Mouse (Mus musculus): Measurements from ENCODE around the gene Ugt1a10. TPM values are rescaled to one million over a fixed set of nuclear protein-coding genes. Genes with fewer than 3 reads are reported as not detected.
"Not testable (repeated sequence)": the region's sequence is repeated elsewhere in the genome, so short reads cannot be mapped to it uniquely, and the experiment has no call there.

The Ugt1a10 gene
- polyA plus RNA-seq, 1 experiment = not detected

DNA sequence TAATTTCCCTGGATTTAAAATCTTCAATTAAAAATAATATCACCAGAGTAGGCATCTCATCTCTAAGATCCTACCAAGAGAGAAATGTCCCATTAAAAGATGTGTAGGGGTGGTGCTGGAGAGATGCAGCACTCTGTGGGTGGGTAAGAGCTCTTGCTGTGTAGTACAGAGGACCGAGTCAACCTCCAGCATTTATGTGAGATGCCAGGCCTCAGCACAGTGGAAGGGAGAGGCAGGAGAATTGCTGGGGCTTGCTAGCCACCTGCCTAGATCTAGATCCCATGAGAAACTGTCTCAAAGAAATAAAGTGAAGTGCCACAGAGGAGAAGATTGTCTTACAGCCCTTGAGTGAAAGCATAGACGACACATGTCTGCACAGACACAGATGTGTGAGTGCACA is 161.4 kb downstream of the Ugt1a10 start:
- WGBS = 61% methylated on average over 2 of the region's 2 CpGs
- Histone ChIP-seq H3K4me1 (ENCODE audit: control insufficient read depth, insufficient read depth, low read length) (no peaks in the 10 kb centered on the region), H3K27ac (ENCODE audit: insufficient read depth, low read depth, low read length) (no peak overlapping the region), H3K4me3 (ENCODE audit: insufficient read depth, low read depth, low read length) (no peak overlapping the region)
- TF ChIP-seq POLR2A (IDR thresholded peaks at IDR 0.05; ENCODE audit: insufficient read depth, low read depth, low read length) (no peak), CTCF (IDR thresholded peaks at IDR 0.05; ENCODE audit: insufficient read depth, low read depth, low read length) (no peak)

DNA sequence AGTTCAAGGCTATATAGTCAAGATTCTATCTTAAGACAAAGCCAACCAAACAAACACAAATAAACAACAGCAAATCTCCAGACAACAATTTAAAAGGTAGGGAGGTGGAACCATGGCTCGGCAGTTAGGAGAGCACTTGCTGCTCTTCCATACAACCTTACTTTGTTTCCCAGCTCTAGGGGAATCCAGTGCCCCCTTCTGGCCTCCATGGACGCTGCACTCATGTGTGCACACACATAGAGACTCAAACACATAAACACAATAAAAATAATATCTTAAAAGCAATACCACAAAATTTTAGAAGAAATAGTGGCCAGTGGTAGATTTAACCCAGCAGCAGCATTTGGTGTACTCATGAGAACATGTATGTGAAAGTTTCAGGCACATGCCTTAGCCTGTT is 162.0 kb downstream of the Ugt1a10 start:
- 59% methylated on average over 2 of the region's 2 CpGs for WGBS
- TF ChIP-seq POLR2A (IDR thresholded peaks at IDR 0.05; ENCODE audit: insufficient read depth, low read depth, low read length) (no peak), CTCF (IDR thresholded peaks at IDR 0.05; ENCODE audit: insufficient read depth, low read depth, low read length) (no peak)
- H3K27ac ChIP-seq (ENCODE audit: insufficient read depth, low read depth, low read length) = no peak overlapping the region
- H3K4me3 ChIP-seq (ENCODE audit: insufficient read depth, low read depth, low read length) = no peak overlapping the region
- no peaks in the 10 kb centered on the region for H3K4me1 ChIP-seq (ENCODE audit: control insufficient read depth, insufficient read depth, low read length)

GRCm38 (mm10) chr1:88217576-88217975 is 162.4 kb downstream of the Ugt1a10 start:
- Histone ChIP-seq H3K27ac (ENCODE audit: insufficient read depth, low read depth, low read length) (no peak overlapping the region), H3K4me3 (ENCODE audit: insufficient read depth, low read depth, low read length) (no peak overlapping the region), H3K4me1 (ENCODE audit: control insufficient read depth, insufficient read depth, low read length) (no peaks in the 10 kb centered on the region)
- 36% methylated on average over 3 of the region's 3 CpGs for WGBS
- TF ChIP-seq CTCF (IDR thresholded peaks at IDR 0.05; ENCODE audit: insufficient read depth, low read depth, low read length) (no peak), POLR2A (IDR thresholded peaks at IDR 0.05; ENCODE audit: insufficient read depth, low read depth, low read length) (no peak)

- no peak overlapping the region for H3K27ac ChIP-seq (ENCODE audit: insufficient read depth, low read depth, low read length)
- WGBS = 76% methylated on average over 9 of the region's 9 CpGs
- H3K4me1 ChIP-seq (ENCODE audit: control insufficient read depth, insufficient read depth, low read length) = no peaks in the 10 kb centered on the region
- TF ChIP-seq CTCF (IDR thresholded peaks at IDR 0.05; ENCODE audit: insufficient read depth, low read depth, low read length) (no peak), POLR2A (IDR thresholded peaks at IDR 0.05; ENCODE audit: insufficient read depth, low read depth, low read length) (no peak)
- H3K4me3 ChIP-seq (ENCODE audit: insufficient read depth, low read depth, low read length) = no peak overlapping the region
Observed at GRCm38 (mm10) chr1:88218051-88218450, 162.9 kb downstream of the Ugt1a10 start.

DNA sequence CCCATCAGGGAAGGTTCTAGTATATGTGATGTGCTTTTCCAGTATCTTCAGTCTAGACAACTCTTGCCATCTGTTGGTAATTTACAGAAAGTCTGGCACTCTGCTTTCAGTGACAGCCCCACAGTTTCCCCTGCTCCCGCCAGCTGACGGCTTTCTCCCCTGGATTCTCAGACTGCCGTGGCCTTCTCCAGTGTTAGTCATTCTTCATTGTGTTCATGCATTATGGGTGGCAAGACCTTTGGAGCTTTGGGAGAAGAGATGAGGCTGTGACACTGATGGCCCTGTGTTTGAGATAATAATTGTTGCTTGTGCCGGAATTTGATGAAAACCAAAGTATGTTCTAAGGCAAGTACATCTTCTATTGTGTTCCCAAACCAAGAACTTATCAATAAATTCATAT is 163.4 kb downstream of the Ugt1a10 start:
- WGBS = 51% methylated on average over 4 of the region's 4 CpGs
- no peaks in the 10 kb centered on the region for H3K4me1 ChIP-seq (ENCODE audit: control insufficient read depth, insufficient read depth, low read length)

DNA sequence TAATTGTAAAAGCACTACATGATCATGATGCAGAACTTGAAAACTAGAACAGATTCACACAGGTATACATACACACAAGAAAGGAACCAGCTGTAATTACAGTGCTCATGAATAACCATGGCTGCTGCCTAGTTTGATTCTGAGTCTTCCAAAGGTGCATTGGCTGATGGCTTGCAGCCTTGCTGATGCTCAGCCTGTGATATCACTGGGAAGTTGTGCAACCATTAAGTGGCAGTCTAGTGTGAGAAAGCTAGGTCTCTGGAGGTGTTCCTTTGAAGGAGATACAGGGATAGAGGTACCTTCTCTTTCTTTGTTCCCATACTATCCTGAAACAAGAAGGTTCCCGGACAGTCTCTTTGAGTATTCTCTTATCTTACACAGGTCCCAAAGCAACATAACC is 163.9 kb downstream of the Ugt1a10 start:
- TF ChIP-seq POLR2A (IDR thresholded peaks at IDR 0.05; ENCODE audit: insufficient read depth, low read depth, low read length) = no peak
- Histone ChIP-seq H3K27ac (ENCODE audit: insufficient read depth, low read depth, low read length) (no peak overlapping the region), H3K4me3 (ENCODE audit: insufficient read depth, low read depth, low read length) (no peak overlapping the region), H3K4me1 (ENCODE audit: control insufficient read depth, insufficient read depth, low read length) (no peaks in the 10 kb centered on the region)
- 19% methylated on average over 1 of the region's 1 CpGs for WGBS

More for the DNA sequence above, 163.4 kb downstream of the Ugt1a10 start:
- Histone ChIP-seq H3K27ac (ENCODE audit: insufficient read depth, low read depth, low read length) (no peak overlapping the region), H3K4me3 (ENCODE audit: insufficient read depth, low read depth, low read length) (no peak overlapping the region)
- TF ChIP-seq CTCF (IDR thresholded peaks at IDR 0.05; ENCODE audit: insufficient read depth, low read depth, low read length) (no peak), POLR2A (IDR thresholded peaks at IDR 0.05; ENCODE audit: insufficient read depth, low read depth, low read length) (no peak)

DNA sequence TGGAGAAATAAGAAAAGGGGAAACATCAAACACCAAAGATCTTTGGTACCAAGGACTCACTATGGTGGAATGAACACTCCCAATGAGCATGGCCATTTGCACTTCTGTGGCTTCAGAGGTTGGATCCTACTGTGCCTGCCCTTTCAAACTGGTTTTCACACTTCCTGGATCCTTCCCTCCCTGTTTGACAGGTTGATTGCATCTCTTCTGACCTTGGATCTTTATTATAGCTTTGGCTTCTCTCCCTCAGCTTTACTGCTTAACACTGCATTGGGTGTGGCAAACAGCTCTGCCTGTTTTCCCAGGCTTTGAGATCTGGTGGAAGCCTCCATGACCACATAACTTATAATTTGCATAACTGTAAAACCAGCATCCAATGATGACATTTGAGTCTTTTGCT is 165.1 kb downstream of the Ugt1a10 start:
- TF ChIP-seq CTCF (IDR thresholded peaks at IDR 0.05; ENCODE audit: insufficient read depth, low read depth, low read length) (no peak), POLR2A (IDR thresholded peaks at IDR 0.05; ENCODE audit: insufficient read depth, low read depth, low read length) (no peak)

DNA sequence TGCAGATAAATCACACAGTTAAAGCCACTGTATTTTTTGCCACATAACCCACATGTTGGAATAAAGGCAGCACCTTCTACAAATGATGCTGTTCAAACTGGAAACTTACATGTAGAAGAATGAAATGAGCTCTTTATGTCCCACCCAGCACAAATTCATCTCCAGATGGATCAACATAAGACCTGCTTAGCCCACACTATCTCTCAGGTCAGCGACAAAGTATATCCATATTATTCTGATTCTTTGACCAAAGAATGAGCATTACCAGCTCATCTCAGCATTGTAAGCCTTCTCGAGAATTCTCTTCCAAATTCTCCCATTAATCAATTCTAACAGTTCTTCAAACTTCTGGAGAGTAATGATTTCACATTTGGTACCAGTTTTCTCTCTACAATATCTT is 167.0 kb downstream of the Ugt1a10 start:
- Histone ChIP-seq H3K4me3 (ENCODE audit: insufficient read depth, low read depth, low read length) (no peak overlapping the region), H3K4me1 (ENCODE audit: control insufficient read depth, insufficient read depth, low read length) (no peaks in the 10 kb centered on the region), H3K27ac (ENCODE audit: insufficient read depth, low read depth, low read length) (no peak overlapping the region)
- TF ChIP-seq POLR2A (IDR thresholded peaks at IDR 0.05; ENCODE audit: insufficient read depth, low read depth, low read length) = no peak
- TF ChIP-seq CTCF (IDR thresholded peaks at IDR 0.05; ENCODE audit: insufficient read depth, low read depth, low read length) = no peak
- WGBS = 45% methylated on average over 2 of the region's 2 CpGs

More for the DNA sequence above, 165.1 kb downstream of the Ugt1a10 start:
- H3K4me1 ChIP-seq (ENCODE audit: control insufficient read depth, insufficient read depth, low read length) = no peaks in the 10 kb centered on the region
- no peak overlapping the region for H3K4me3 ChIP-seq (ENCODE audit: insufficient read depth, low read depth, low read length)
- H3K27ac ChIP-seq (ENCODE audit: insufficient read depth, low read depth, low read length) = no peak overlapping the region

GRCm38 (mm10) chr1:88223011-88223515 is 167.9 kb downstream of the Ugt1a10 start:
- H3K27ac ChIP-seq (ENCODE audit: insufficient read depth, low read depth, low read length); H3K4me1 ChIP-seq (ENCODE audit: control insufficient read depth, insufficient read depth, low read length); H3K4me3 ChIP-seq (ENCODE audit: insufficient read depth, low read depth, low read length): not testable (repeated sequence)

DNA sequence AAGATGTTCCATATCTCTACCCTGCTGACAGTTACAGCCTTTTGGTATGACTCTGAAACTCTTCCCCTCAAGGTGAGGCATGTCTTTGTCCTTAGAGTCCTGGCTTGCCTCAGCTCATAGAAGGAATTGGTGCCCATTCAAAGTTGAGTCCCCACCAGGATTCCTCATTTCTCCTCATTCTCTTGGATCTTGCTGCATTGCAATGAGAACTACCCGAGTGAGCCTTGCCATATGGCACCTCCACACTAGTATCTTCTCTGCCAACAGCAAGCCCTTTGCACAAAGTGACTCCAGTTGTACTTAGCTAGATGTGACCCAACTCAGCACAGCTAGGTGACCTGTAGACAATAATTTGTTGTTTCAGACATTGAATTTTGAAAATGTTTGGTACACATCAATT is 168.4 kb downstream of the Ugt1a10 start:
- H3K27ac ChIP-seq (ENCODE audit: insufficient read depth, low read depth, low read length) = no peak overlapping the region
- no peak overlapping the region for H3K4me3 ChIP-seq (ENCODE audit: insufficient read depth, low read depth, low read length)
- TF ChIP-seq POLR2A (IDR thresholded peaks at IDR 0.05; ENCODE audit: insufficient read depth, low read depth, low read length) (no peak), CTCF (IDR thresholded peaks at IDR 0.05; ENCODE audit: insufficient read depth, low read depth, low read length) (no peak)
- WGBS = 45% methylated on average over 1 of the region's 1 CpGs
- no peaks in the 10 kb centered on the region for H3K4me1 ChIP-seq (ENCODE audit: control insufficient read depth, insufficient read depth, low read length)

All from olfactory bulb, adult 2 months (tissue).